Mouse (Mus musculus) c-Kit-negative CD71-positive TER-119-positive erythroid progenitor cells, embryonic 14.5 days (primary cell): ENCODE results near the gene Gm16430.
"Not testable (repeated sequence)": the region's sequence is repeated elsewhere in the genome, so short reads cannot be mapped to it uniquely, and the experiment has no call there.

ENCODE experiments used
- DNase-seq: peaks from one replicate; pipeline ENCODE4 v3.0.0-alpha.2; 2013; ENCODE audit warnings: low read depth, low spot score

Gm16430 gene

GRCm38 (mm10) chrX:54621911-54622310 is at the start of gene Gm16430:
Gm16430 (plus strand) TSS chrX:54622211.
- DNase-seq: not testable (repeated sequence)
